Mouse (Mus musculus) ES-Bruce4 (cell line): ENCODE results near the gene Arhgap24.

Experiments used
- CTCF ChIP-seq: IDR thresholded peaks from one replicate; pipeline ENCODE4 v1.8.1; 2011; ENCODE audit warnings: low read depth, low read length
- EP300 ChIP-seq: IDR thresholded peaks from 2 replicates; pipeline ENCODE4 v1.6.1; 2011; ENCODE audit warnings: low read depth, low read length; ENCODE audit not compliant: insufficient read depth
- POLR2A ChIP-seq: IDR thresholded peaks from one replicate; pipeline ENCODE4 v1.8.1; 2011; ENCODE audit warnings: low read length; ENCODE audit not compliant: insufficient read depth

DNA sequence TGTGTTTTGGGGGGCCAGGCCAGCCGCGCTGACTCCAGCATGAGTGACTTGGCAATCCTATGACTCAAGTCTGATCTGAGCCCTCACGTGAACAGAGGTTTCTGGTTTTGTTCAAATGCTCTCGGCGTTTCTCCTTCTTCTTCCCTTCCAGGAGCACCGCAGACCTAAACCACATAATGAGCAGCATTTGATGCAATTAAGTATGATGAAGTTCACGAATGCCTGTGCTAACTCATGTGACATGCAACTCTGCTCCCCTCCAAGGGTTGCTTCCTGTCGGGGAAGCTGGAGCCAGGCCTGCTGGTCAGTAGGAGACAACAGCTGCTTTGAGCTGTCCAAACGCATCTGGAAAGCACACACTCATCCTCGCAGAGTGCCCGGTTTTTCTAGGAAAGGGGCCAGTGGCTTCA lies 148.2 kb downstream of the Arhgap24 start:
- no peak for TF ChIP-seq CTCF
- TF ChIP-seq POLR2A: no peak
- TF ChIP-seq EP300: no peak
